Mouse (Mus musculus): ENCODE data around the gene Rars2. TPM values are rescaled to one million over a fixed set of nuclear protein-coding genes. Genes with fewer than 3 reads are reported as not detected.

Rars2 gene
- polyA plus RNA-seq, 1 experiment from 2014 or later = 24.6 TPM

DNA sequence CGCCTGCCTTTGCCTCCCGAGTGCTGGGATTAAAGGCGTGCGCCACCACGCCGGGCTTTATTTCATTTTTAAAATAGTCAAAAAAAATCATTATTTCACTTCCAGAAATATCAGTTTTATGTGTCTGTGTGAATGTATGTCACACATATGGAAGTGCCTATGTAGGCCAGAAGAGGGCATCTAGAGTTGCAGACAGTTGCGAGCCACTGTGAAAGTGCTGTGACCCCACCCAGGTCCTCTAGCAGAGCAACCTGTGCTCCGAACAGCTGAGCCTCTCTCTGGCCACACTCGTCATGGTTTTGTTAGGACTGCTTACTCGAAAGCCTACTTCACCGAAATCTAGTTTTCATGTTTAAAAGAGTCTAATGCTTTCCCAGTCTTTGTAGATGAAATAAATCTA, 87.5 kb downstream of the Rars2 start:
- Histone ChIP-seq H3K4me3 (ENCODE audit: low read depth, low read length) (no peak overlapping the region), H3K27ac (ENCODE audit: low read length) (no peak overlapping the region), H3K36me3 (ENCODE audit: control insufficient read depth, insufficient read depth) (no peaks in the 10 kb centered on the region), H3K9me3 (replicated peaks; ENCODE audit: control insufficient read depth, low read length) (no peaks in the 10 kb centered on the region), H3K9ac (ENCODE audit: low read depth, low read length) (no peak overlapping the region), H3K27me3 (ENCODE audit: control insufficient read depth, insufficient read depth, low read depth, low read length) (no peaks in the 10 kb centered on the region), H3K4me1 (ENCODE audit: control insufficient read depth, low read depth, low read length) (no peaks in the 10 kb centered on the region), H3K4me2 (ENCODE audit: low read depth, low read length) (no peak overlapping the region)
- no peak for ATAC-seq (ENCODE audit: low read depth)
- WGBS (ENCODE audit: insufficient replicate concordance) = 89% methylated on average over 11 of the region's 11 CpGs

DNA sequence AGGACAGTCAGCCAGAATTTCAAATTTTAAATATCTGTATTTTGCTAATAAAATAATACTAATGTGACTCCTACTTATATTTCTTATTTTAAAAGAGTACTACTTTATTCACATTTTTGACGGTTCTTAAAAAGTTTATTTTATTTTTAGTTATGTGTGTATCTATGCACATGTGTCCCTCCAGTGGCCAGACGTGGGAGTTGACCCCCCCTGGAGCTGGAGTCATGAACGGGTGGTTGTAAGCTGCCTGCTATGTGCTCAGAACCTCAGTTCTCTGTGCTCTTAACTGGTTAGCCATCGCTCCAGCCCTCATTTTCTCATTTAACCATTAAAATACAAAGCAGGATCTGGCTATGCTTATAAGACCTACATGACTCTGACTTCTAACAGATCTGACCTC, 88.3 kb downstream of the Rars2 start:
- WGBS (ENCODE audit: insufficient replicate concordance) = 54% methylated on average over 4 of the region's 4 CpGs
- no peak for ATAC-seq (ENCODE audit: low read depth)

DNA sequence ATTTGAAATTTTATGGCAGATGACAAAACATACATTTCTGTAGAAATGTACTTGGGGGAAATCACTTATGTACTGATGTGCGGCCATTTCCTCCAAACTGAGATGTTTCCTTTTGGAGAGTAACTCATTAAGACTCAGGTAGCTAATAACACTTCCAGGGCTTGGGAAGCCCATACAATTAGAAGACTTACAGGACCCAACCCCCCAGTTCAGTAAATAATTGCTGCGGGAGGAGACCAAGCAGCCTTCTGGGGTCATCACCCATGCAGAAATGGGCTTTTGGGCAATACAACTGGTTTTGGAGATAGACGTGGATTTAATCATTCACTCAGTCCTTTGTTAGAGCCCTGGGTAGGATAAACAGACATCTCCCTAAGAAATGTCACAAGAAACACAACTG, 92.5 kb downstream of the Rars2 start:
- no peak overlapping the region for H3K27ac ChIP-seq (ENCODE audit: low read length)
- H3K9ac ChIP-seq (ENCODE audit: low read depth, low read length) = no peak overlapping the region
- H3K4me3 ChIP-seq (ENCODE audit: low read depth, low read length) = no peak overlapping the region
- no peaks in the 10 kb centered on the region for H3K27me3 ChIP-seq (ENCODE audit: control insufficient read depth, insufficient read depth, low read depth, low read length)
- WGBS (ENCODE audit: insufficient replicate concordance) = 57% methylated on average over 3 of the region's 3 CpGs
- H3K9me3 ChIP-seq (replicated peaks; ENCODE audit: control insufficient read depth, low read length) = no peaks in the 10 kb centered on the region
- H3K36me3 ChIP-seq (ENCODE audit: control insufficient read depth, insufficient read depth) = no peaks in the 10 kb centered on the region
- H3K4me2 ChIP-seq (ENCODE audit: low read depth, low read length) = no peak overlapping the region
- no peaks in the 10 kb centered on the region for H3K4me1 ChIP-seq (ENCODE audit: control insufficient read depth, low read depth, low read length)
- ATAC-seq (ENCODE audit: low read depth) = no peak

More for the DNA sequence above, 88.3 kb downstream of the Rars2 start:
- no peaks in the 10 kb centered on the region for H3K4me1 ChIP-seq (ENCODE audit: control insufficient read depth, low read depth, low read length)
- no peaks in the 10 kb centered on the region for H3K36me3 ChIP-seq (ENCODE audit: control insufficient read depth, insufficient read depth)
- H3K4me3 ChIP-seq (ENCODE audit: low read depth, low read length) = no peak overlapping the region
- no peaks in the 10 kb centered on the region for H3K27me3 ChIP-seq (ENCODE audit: control insufficient read depth, insufficient read depth, low read depth, low read length)
- no peak overlapping the region for H3K9ac ChIP-seq (ENCODE audit: low read depth, low read length)
- no peak overlapping the region for H3K27ac ChIP-seq (ENCODE audit: low read length)
- H3K9me3 ChIP-seq (replicated peaks; ENCODE audit: control insufficient read depth, low read length) = no peaks in the 10 kb centered on the region
- no peak overlapping the region for H3K4me2 ChIP-seq (ENCODE audit: low read depth, low read length)

DNA sequence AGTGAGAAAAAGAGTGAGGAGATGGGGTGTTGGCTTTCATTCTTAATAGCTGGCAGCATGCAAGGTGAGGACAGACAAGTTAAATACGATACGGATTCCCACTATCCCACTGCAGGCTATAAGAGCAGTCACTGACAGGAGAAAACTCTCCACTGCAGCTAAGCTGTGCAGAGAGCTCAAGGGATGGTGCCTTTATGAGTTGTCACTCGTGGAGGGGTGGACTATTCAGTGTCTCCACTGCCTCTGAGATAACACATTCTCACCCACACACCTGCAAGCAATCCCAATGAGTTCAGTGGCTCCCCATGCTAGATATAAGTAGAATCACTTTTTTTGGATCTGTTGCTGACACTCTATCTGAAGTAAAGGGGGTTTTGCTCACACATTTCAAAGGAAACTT, 93.4 kb downstream of the Rars2 start:
- Histone ChIP-seq H3K36me3 (ENCODE audit: control insufficient read depth, insufficient read depth) (no peaks in the 10 kb centered on the region), H3K27me3 (ENCODE audit: control insufficient read depth, insufficient read depth, low read depth, low read length) (no peaks in the 10 kb centered on the region), H3K4me1 (ENCODE audit: control insufficient read depth, low read depth, low read length) (no peaks in the 10 kb centered on the region), H3K9me3 (replicated peaks; ENCODE audit: control insufficient read depth, low read length) (no peaks in the 10 kb centered on the region), H3K4me2 (ENCODE audit: low read depth, low read length) (no peak overlapping the region), H3K27ac (ENCODE audit: low read length) (no peak overlapping the region), H3K4me3 (ENCODE audit: low read depth, low read length) (no peak overlapping the region), H3K9ac (ENCODE audit: low read depth, low read length) (no peak overlapping the region)
- no peak for ATAC-seq (ENCODE audit: low read depth)
- 63% methylated on average over 3 of the region's 3 CpGs for WGBS (ENCODE audit: insufficient replicate concordance)

Other genes starting within 250 kb of the Rars2 start
- gene Akirin2, start 64.0 kb upstream of the Rars2 start, polyA plus RNA-seq (2015; fragmentation: Nextera tagmentation; extraction: Ambion mirVana) = 9.6 and 10.5 TPM in 2 replicates
- gene Orc3, start within 50 bp of the Rars2 start, polyA plus RNA-seq (2015; fragmentation: Nextera tagmentation; extraction: Ambion mirVana) = 36.8 and 38.9 TPM in 2 replicates
- 15.1 and 15.3 TPM in 2 replicates for gene Slc35a1, start 72.5 kb downstream of the Rars2 start, polyA plus RNA-seq (2015; fragmentation: Nextera tagmentation; extraction: Ambion mirVana)
- not detected in 2 replicates for gene Cfap206, start 115.2 kb downstream of the Rars2 start, polyA plus RNA-seq (2015; fragmentation: Nextera tagmentation; extraction: Ambion mirVana)
- gene Gm136, start 141.3 kb downstream of the Rars2 start, polyA plus RNA-seq (2015; fragmentation: Nextera tagmentation; extraction: Ambion mirVana) = not detected in 2 replicates
- gene Smim8, start 163.5 kb downstream of the Rars2 start, polyA plus RNA-seq (2015; fragmentation: Nextera tagmentation; extraction: Ambion mirVana) = 22.5 and 25.4 TPM in 2 replicates